Mouse (Mus musculus): ENCODE results near the gene Hist1h2ag. TPM values are rescaled to one million over a fixed set of nuclear protein-coding genes. Genes with fewer than 3 reads are reported as not detected.

Gene Hist1h2ag
- polyA plus RNA-seq, 1 experiment = 149 TPM

DNA sequence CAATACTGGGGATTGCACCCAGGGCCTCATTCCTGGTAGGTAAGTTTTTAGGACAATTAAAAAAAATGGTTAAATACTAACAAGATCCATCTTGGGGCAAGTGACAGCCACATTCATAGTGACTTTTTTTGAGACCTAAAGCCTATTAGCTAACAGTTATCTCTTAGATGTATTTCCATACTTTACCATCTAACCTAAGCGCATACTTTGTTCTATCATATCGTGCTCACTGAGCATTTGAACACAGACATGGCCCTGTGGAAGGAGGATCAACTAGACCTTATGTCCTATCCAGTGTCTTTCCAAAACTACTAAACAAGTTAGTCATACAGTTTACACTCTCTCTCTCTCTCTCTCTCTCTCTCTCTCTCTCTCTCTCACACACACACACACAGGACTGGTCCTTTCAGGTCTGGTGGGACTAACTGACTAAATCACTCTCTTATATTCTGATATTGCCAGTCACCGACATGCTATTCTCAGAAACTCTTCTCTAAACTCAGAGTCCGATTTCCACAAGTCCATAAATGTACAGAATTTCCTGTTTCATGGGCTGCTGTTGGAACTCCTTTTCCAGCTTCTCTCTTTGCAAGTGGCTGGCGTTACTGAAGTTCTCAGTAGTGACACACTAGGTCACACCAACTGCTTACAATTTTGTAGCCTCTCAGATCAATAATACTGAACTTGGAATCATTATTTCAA is 8.9 kb downstream of the Hist1h2ag start:
- TF ChIP-seq POLR2A (IDR thresholded peaks at IDR 0.05; ENCODE audit: control insufficient read depth, extremely low read depth, insufficient read depth, low read length, poor library complexity) (no peak), CTCF (IDR thresholded peaks at IDR 0.05; ENCODE audit: borderline replicate concordance, control insufficient read depth, extremely low read depth, insufficient read depth, low read length, poor library complexity) (no peak)
- Histone ChIP-seq H3K27me3 (ENCODE audit: control insufficient read depth, insufficient read depth, low read length) (no peaks in the 10 kb centered on the region), H3K27ac (ENCODE audit: control insufficient read depth, insufficient read depth, low read length) (no peak overlapping the region), H3K4me1 (replicated peaks; ENCODE audit: control insufficient read depth, insufficient read depth, low read length) (peaks cover 6% of the 10 kb centered on the region), H3K36me3 (ENCODE audit: control insufficient read depth, insufficient read depth, low read length) (no peaks in the 10 kb centered on the region), H3K4me3 (ENCODE audit: control insufficient read depth, insufficient read depth, low read length) (no peak overlapping the region)
- no peak for DNase-seq
- 67% methylated on average over 5 of the region's 5 CpGs for WGBS

DNA sequence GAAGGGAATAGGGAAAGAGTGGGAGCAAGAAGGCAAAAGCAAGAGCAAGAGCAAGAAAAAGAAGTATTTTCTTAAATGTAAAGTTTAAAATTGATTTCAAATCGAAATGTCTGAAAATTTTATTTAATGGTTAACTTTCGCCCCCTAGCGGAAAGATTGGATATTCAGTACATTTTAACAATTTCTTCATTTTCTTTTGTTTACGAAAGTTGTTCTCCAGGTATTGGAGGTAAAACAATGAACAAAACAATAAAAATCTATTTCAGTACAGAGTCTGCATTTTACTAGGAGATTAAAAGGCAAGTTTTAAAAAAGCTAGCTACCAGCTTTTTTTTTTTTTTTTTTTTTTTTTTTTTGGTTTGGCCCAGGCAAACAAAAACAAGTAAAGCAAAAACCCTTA is 12.3 kb downstream of the Hist1h2ag start:
- Histone ChIP-seq H3K4me1 (replicated peaks; ENCODE audit: control insufficient read depth, insufficient read depth, low read length) (peaks cover 5% of the 10 kb centered on the region), H3K36me3 (ENCODE audit: control insufficient read depth, insufficient read depth, low read length) (no peaks in the 10 kb centered on the region), H3K27me3 (ENCODE audit: control insufficient read depth, insufficient read depth, low read length) (no peaks in the 10 kb centered on the region), H3K27ac (ENCODE audit: control insufficient read depth, insufficient read depth, low read length) (no peak overlapping the region), H3K4me3 (ENCODE audit: control insufficient read depth, insufficient read depth, low read length) (no peak overlapping the region)
- no peak for DNase-seq
- no peak for TF ChIP-seq POLR2A (IDR thresholded peaks at IDR 0.05; ENCODE audit: control insufficient read depth, extremely low read depth, insufficient read depth, low read length, poor library complexity)
- TF ChIP-seq CTCF (IDR thresholded peaks at IDR 0.05; ENCODE audit: borderline replicate concordance, control insufficient read depth, extremely low read depth, insufficient read depth, low read length, poor library complexity) = no peak
- WGBS = 9% methylated on average over 4 of the region's 4 CpGs

DNA sequence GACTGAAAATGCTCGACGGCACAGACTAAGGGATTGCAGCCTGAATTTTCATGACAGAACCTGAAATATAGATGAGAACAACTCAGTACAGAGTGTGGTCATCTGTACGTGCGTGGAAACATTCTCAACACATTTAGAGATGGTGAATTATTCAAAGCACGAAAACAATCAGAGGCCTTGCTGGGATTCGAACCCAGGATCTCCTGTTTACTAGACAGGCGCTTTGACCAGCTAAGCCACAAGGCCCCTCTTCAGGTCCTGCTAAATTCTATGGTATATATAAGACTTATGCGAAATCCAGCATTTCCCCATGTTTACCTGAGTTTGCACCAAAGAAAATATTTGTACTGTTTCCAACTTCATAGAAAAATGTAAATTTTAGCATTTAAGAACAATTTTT is 12.8 kb downstream of the Hist1h2ag start:
- Histone ChIP-seq H3K27ac (ENCODE audit: control insufficient read depth, insufficient read depth, low read length) (no peak overlapping the region), H3K4me3 (ENCODE audit: control insufficient read depth, insufficient read depth, low read length) (no peak overlapping the region), H3K36me3 (ENCODE audit: control insufficient read depth, insufficient read depth, low read length) (no peaks in the 10 kb centered on the region), H3K4me1 (replicated peaks; ENCODE audit: control insufficient read depth, insufficient read depth, low read length) (peaks cover 5% of the 10 kb centered on the region), H3K27me3 (ENCODE audit: control insufficient read depth, insufficient read depth, low read length) (no peaks in the 10 kb centered on the region)
- TF ChIP-seq POLR2A (IDR thresholded peaks at IDR 0.05; ENCODE audit: control insufficient read depth, extremely low read depth, insufficient read depth, low read length, poor library complexity) (no peak), CTCF (IDR thresholded peaks at IDR 0.05; ENCODE audit: borderline replicate concordance, control insufficient read depth, extremely low read depth, insufficient read depth, low read length, poor library complexity) (no peak)
- WGBS = 89% methylated on average over 8 of the region's 8 CpGs
- no peak for DNase-seq

DNA sequence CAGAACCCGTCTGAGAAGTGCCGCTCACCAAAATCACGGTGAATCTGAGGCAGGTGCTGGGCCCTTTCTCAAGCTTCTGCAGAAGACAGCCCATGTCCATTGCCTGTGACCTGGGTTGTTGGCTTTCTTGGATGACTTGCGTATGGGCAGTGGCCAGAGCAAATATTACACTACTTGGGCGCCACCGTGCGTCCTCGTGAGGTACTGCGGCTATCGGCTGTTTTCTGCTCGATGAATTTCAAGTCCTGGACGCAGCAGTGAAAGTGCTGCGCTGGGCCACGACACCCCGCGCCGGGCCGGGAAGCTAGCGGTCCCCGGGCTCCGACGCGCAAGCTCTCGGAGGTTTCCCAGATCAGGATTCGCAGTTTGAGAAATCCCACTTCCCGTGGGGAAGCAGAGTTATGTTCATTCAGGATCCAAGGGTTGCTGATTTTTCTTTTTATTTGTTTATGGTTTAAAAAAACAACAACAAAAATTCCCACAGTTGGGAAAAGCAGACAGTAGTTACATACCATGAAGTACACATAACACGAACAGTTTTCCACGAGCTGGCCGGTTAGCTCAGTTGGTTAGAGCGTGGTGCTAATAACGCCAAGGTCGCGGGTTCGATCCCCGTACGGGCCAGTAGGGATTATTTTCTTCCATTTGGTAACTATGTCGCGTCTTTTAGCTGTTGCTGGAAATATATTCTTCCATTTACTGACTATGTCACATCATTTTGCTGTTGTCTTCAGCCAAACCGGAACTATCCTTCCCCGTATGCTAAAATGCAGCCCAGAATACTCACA is 13.9 kb downstream of the Hist1h2ag start:
- H3K27me3 ChIP-seq (ENCODE audit: control insufficient read depth, insufficient read depth, low read length) = no peaks in the 10 kb centered on the region
- TF ChIP-seq POLR2A (IDR thresholded peaks at IDR 0.05; ENCODE audit: control insufficient read depth, extremely low read depth, insufficient read depth, low read length, poor library complexity) = no peak
- TF ChIP-seq CTCF (IDR thresholded peaks at IDR 0.05; ENCODE audit: borderline replicate concordance, control insufficient read depth, extremely low read depth, insufficient read depth, low read length, poor library complexity) = peak; percentile 96
- H3K4me3 ChIP-seq (ENCODE audit: control insufficient read depth, insufficient read depth, low read length) = peak overlapping the region; percentile 58
- DNase-seq = peak; percentile 89
- H3K27ac ChIP-seq (ENCODE audit: control insufficient read depth, insufficient read depth, low read length) = peak overlapping the region; percentile 17; the same call in 1 of the 2 replicates
- H3K36me3 ChIP-seq (ENCODE audit: control insufficient read depth, insufficient read depth, low read length) = no peaks in the 10 kb centered on the region
- 2% methylated on average over 40 of the region's 40 CpGs for WGBS
- peaks cover 5% of the 10 kb centered on the region for H3K4me1 ChIP-seq (replicated peaks; ENCODE audit: control insufficient read depth, insufficient read depth, low read length)

DNA sequence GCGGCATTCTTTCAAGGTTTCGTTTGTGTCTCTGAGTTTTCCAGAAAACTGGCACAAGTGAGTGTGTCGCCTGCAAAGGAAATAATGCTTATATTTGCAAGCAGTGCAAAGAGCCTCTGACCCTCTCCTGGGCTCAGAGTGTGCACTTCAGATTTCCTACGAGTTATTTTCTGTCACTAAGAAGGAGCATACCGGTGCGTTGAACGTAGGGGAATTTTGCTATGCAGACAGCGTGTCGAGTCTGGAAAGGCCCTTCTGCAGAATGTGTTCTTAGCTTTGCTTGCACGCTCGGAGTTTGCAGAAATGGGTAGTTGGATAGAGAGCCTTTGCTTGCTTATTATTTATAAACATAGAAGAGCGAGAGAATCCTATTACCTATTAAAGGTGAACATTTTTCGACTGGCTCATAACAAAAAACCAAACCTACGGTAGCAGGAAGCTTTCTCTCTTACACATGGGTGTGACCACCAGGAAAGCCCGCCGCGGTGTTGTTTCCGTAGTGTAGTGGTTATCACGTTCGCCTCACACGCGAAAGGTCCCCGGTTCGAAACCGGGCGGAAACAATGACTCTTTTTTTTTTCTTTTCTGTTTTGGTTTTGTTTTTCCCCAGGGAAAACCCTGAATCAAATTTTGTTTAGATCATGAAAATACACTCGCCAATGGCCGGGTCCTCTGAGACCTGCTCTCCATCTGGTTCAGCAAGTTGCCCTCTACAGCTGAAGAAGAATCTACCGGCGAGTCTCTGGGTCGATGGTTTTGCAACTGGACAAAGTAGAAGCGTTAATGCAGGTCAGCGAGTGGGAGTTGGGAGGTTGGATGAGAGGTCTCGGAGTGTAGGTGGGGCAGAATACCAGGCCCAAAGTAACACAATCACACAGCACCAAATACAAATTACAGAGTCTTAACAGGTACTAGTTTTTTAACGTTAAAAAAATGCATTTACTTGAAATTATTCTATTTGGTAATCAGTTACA is 16.4 kb downstream of the Hist1h2ag start:
- peaks cover 5% of the 10 kb centered on the region for H3K4me1 ChIP-seq (replicated peaks; ENCODE audit: control insufficient read depth, insufficient read depth, low read length)
- peak overlapping the region; percentile 43 for H3K4me3 ChIP-seq (ENCODE audit: control insufficient read depth, insufficient read depth, low read length)
- TF ChIP-seq POLR2A (IDR thresholded peaks at IDR 0.05; ENCODE audit: control insufficient read depth, extremely low read depth, insufficient read depth, low read length, poor library complexity) (no peak), CTCF (IDR thresholded peaks at IDR 0.05; ENCODE audit: borderline replicate concordance, control insufficient read depth, extremely low read depth, insufficient read depth, low read length, poor library complexity) (no peak)
- H3K36me3 ChIP-seq (ENCODE audit: control insufficient read depth, insufficient read depth, low read length) = no peaks in the 10 kb centered on the region
- DNase-seq = peak; percentile 81
- 4% methylated on average over 35 of the region's 35 CpGs for WGBS
- no peak overlapping the region for H3K27ac ChIP-seq (ENCODE audit: control insufficient read depth, insufficient read depth, low read length)
- H3K27me3 ChIP-seq (ENCODE audit: control insufficient read depth, insufficient read depth, low read length) = no peaks in the 10 kb centered on the region

DNA sequence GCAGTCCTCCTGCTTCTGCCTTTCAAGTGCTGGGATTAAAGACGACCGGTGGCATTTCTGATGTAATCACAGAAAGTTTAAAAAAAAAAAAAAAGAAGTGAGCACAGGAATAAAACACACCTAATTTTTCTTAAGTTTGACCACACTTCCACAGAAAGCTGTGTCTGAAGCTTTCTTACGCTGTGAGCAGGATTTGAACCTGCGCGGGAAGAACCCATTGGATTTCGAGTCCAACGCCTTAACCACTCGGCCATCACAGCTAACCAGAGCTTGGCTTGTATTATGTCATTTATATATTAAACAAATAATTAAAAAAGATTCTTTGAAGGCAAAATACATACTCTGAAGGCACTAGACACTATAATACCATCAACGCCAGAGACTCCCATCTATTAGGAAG is 20.5 kb downstream of the Hist1h2ag start:
- Histone ChIP-seq H3K27ac (ENCODE audit: control insufficient read depth, insufficient read depth, low read length) (no peak overlapping the region), H3K4me3 (ENCODE audit: control insufficient read depth, insufficient read depth, low read length) (peak overlapping the region; percentile 47), H3K27me3 (ENCODE audit: control insufficient read depth, insufficient read depth, low read length) (no peaks in the 10 kb centered on the region), H3K36me3 (ENCODE audit: control insufficient read depth, insufficient read depth, low read length) (no peaks in the 10 kb centered on the region), H3K4me1 (replicated peaks; ENCODE audit: control insufficient read depth, insufficient read depth, low read length) (peaks cover 6% of the 10 kb centered on the region)
- no peak for TF ChIP-seq POLR2A (IDR thresholded peaks at IDR 0.05; ENCODE audit: control insufficient read depth, extremely low read depth, insufficient read depth, low read length, poor library complexity)
- TF ChIP-seq CTCF (IDR thresholded peaks at IDR 0.05; ENCODE audit: borderline replicate concordance, control insufficient read depth, extremely low read depth, insufficient read depth, low read length, poor library complexity) = no peak
- peak; percentile 75 for DNase-seq
- under 1% methylated on average over 9 of the region's 9 CpGs for WGBS

All from thymus, adult 2 months (tissue).